In the genomic region with DNA sequence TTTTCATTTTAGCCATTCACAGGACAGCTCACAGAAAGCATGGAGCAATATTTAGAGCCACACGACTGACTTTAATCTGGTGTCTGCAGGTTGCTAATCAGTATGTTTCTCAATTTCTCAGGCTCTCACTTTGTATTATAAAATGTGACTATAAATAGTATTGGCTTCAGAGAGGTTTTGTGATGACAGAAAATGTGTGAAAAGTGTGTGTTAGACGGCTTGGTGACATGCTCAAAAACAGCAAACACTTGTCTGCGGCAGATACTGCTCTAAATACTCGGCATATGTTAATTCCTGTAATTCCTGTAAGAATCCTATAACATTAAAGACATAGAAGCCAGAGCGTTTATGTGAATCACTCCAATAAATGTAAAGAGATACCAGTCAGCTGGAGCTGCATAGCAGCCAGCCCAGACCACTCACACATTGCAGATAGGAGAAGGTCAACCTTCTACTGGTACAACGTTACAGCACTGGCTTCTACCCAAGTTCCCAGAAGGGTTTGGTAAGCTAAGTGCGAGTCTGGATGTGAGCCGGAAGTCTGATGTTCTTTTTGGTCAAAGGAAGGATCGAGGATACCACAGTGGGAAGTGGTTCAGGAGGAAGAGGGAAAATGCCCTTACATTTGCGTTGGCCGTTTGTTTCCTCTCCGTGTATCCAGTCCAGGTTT, we compare ENCODE assay signal across 9 mouse cellular contexts. TPM values are rescaled to one million over a fixed set of nuclear protein-coding genes. Genes with fewer than 3 reads are reported as not detected.
DNase-seq lines count a peak whose midpoint lies in the region; ATAC-seq and TF ChIP-seq lines count a peak whose summit lies in the region.
"Had no signal": no experiment of that assay in that cellular context is flagged by ENCODE, and none has a peak within 500 bp of the region (broad histone marks: within the 10 kb centered on the region; RNA-seq: fewer than 3 reads in every experiment).

No protein-coding gene starts in this region.

- no peaks in the 10 kb centered on the region for H3K27me3 ChIP-seq in heart, embryonic 12.5 days (replicated peaks)
- no peaks in the 10 kb centered on the region for H3K27me3 ChIP-seq in neural tube, embryonic 12.5 days (replicated peaks)
- no peaks in the 10 kb centered on the region for H3K27me3 ChIP-seq in hindbrain, postnatal 0 days (ENCODE audit: insufficient read depth, low read length)
- no peaks in the 10 kb centered on the region for H3K27me3 ChIP-seq in stomach, embryonic 14.5 days (ENCODE audit: control insufficient read depth, insufficient read depth, low read length)
- H3K27me3 ChIP-seq: CH12.LX had no signal

- H3K27ac ChIP-seq in heart, embryonic 12.5 days (ENCODE audit: poor library complexity, severe bottlenecking) = peak overlapping the region; percentile 24
- H3K27ac ChIP-seq in neural tube, embryonic 12.5 days = no peak overlapping the region
- peak overlapping the region; percentile 68; the same call in 1 of the 2 replicates for H3K27ac ChIP-seq in hindbrain, postnatal 0 days
- peak overlapping the region; percentile 3; the same call in 1 of the 2 replicates for H3K27ac ChIP-seq in stomach, embryonic 14.5 days (ENCODE audit: low read length)

- no peak for DNase-seq in heart, postnatal 25 days (ENCODE audit: low spot score)
- no peak for DNase-seq in neural tube, embryonic 10.5 days (ENCODE audit: extremely low spot score, low spot score)
- no peak for DNase-seq in hindbrain, postnatal 0 days (ENCODE audit: low spot score)
- no peak for DNase-seq in adipocyte (ENCODE audit: low spot score)
- DNase-seq in left cerebral cortex, postnatal 10 days (ENCODE audit: extremely low spot score in 1 of 2, low spot score in 2 of 2) = no peak

- TF ChIP-seq CTCF in hindbrain, postnatal 0 days (IDR thresholded peaks at IDR 0.05; ENCODE audit: low read depth) = no peak

- intact Hi-C loops in heart, postnatal 25 days (cut with DNase I) = loop anchor here (5.0 kb wide), 2 partner anchors 59 to 261 kb away; a partner anchor contains a TSS
- intact Hi-C loops in left cerebral cortex, postnatal 10 days (cut with DNase I) = loop anchor here (5.0 kb wide), 2 partner anchors 99 to 434 kb away; no protein-coding TSS in a partner anchor

- peak overlapping the region; percentile 32 for H3K4me2 ChIP-seq in heart, embryonic 12.5 days
- peak overlapping the region; percentile 62; the same call in 1 of the 2 replicates for H3K4me2 ChIP-seq in neural tube, embryonic 12.5 days (replicated peaks)
- 0 out of 2 replicates have a peak overlapping the region, but pooled peaks have one; percentile 60 for H3K4me2 ChIP-seq in hindbrain, postnatal 0 days (ENCODE audit: low read depth, low read length)
- 0 out of 2 replicates have a peak overlapping the region, but pooled peaks have one; percentile 13 for H3K4me2 ChIP-seq in stomach, embryonic 14.5 days (replicated peaks; ENCODE audit: low read depth, low read length)

- WGBS in heart, embryonic 12.5 days = 51% methylated on average over 12 of the region's 12 CpGs
- WGBS in neural tube, embryonic 12.5 days = 78% methylated on average over 12 of the region's 12 CpGs
- 56% methylated on average over 12 of the region's 12 CpGs for WGBS in hindbrain, postnatal 0 days
- 52% methylated on average over 12 of the region's 12 CpGs for WGBS in stomach, embryonic 14.5 days

- ATAC-seq in heart, embryonic 12.5 days (ENCODE audit: insufficient number of reproducible peaks, low FRiP score) = no peak
- no peak for ATAC-seq in neural tube, embryonic 12.5 days (ENCODE audit: low FRiP score, low read depth)
- ATAC-seq in hindbrain, postnatal 0 days = no peak
- ATAC-seq in stomach, embryonic 14.5 days (ENCODE audit: insufficient number of reproducible peaks, insufficient read depth, low FRiP score, low read depth) = 0 out of 2 replicates have a peak, but pooled peaks have one; percentile 5

- H3K9me3 ChIP-seq in heart, embryonic 12.5 days (replicated peaks) = no peaks in the 10 kb centered on the region
- H3K9me3 ChIP-seq in neural tube, embryonic 12.5 days = no peaks in the 10 kb centered on the region
- no peaks in the 10 kb centered on the region for H3K9me3 ChIP-seq in hindbrain, postnatal 0 days (ENCODE audit: low read length)
- no peaks in the 10 kb centered on the region for H3K9me3 ChIP-seq in stomach, embryonic 14.5 days (ENCODE audit: control insufficient read depth, low read depth, low read length)

- H3K9ac ChIP-seq in heart, embryonic 12.5 days = no peak overlapping the region
- no peak overlapping the region for H3K9ac ChIP-seq in neural tube, embryonic 12.5 days
- H3K9ac ChIP-seq in hindbrain, postnatal 0 days (replicated peaks; ENCODE audit: low read length) = no peak overlapping the region
- no peak overlapping the region for H3K9ac ChIP-seq in stomach, embryonic 14.5 days (replicated peaks; ENCODE audit: low read depth, low read length)

- peaks cover 5% of the 10 kb centered on the region for H3K36me3 ChIP-seq in heart, embryonic 12.5 days
- peaks cover 13% of the 10 kb centered on the region; the same call in 1 of the 2 replicates for H3K36me3 ChIP-seq in neural tube, embryonic 12.5 days
- H3K36me3 ChIP-seq in hindbrain, postnatal 0 days (ENCODE audit: insufficient read depth, low read length) = no peaks in the 10 kb centered on the region
- H3K36me3 ChIP-seq in stomach, embryonic 14.5 days (ENCODE audit: control insufficient read depth, insufficient read depth, low read length) = no peaks in the 10 kb centered on the region

- H3K4me3 ChIP-seq in heart, embryonic 12.5 days = no peak overlapping the region
- H3K4me3 ChIP-seq in neural tube, embryonic 12.5 days = no peak overlapping the region
- H3K4me3 ChIP-seq in hindbrain, postnatal 0 days (ENCODE audit: low read length) = no peak overlapping the region
- H3K4me3 ChIP-seq in stomach, embryonic 14.5 days (ENCODE audit: low read depth, low read length) = no peak overlapping the region

- H3K4me1 ChIP-seq in heart, embryonic 12.5 days (replicated peaks) = peaks cover 38% of the 10 kb centered on the region
- peaks cover 53% of the 10 kb centered on the region for H3K4me1 ChIP-seq in neural tube, embryonic 12.5 days
- 0 out of 2 replicates have a peak, but pooled peaks cover 2% of the 10 kb centered on the region for H3K4me1 ChIP-seq in hindbrain, postnatal 0 days (ENCODE audit: insufficient read depth, low read length)
- peaks cover 5% of the 10 kb centered on the region; the same call in 1 of the 2 replicates for H3K4me1 ChIP-seq in stomach, embryonic 14.5 days (ENCODE audit: control insufficient read depth, insufficient read depth, low read length)

RNA-seq across cellular contexts. Expression of a gene that starts 1.2 kb away (rescaled TPM):
- polyA plus RNA-seq in heart, embryonic 12.5 days (2016; fragmentation: Nextera tagmentation; extraction: Ambion mirVana) = 11.8 and 12.8 TPM in 2 replicates
- 1 to 10 TPM; 5.8 to 6.1 TPM for total RNA-seq in heart, postnatal 25 days (2021)
- polyA plus RNA-seq in neural tube, embryonic 12.5 days (2016; fragmentation: Nextera tagmentation; extraction: Ambion mirVana) = 35.6 and 37.8 TPM in 2 replicates
- 21.6 and 23.3 TPM in 2 replicates for total RNA-seq in hindbrain, postnatal 0 days (2014; rRNA removed)
- 16.8 and 17.1 TPM in 2 replicates for polyA plus RNA-seq in hindbrain, postnatal 0 days (2015; fragmentation: Nextera tagmentation; extraction: Ambion mirVana)
- polyA plus RNA-seq in stomach, embryonic 14.5 days (2014; fragmentation: Nextera tagmentation; extraction: Ambion mirVana) = 9.2 and 11.1 TPM in 2 replicates
- 10 to 100 TPM; 13.2 to 13.5 TPM for total RNA-seq in left cerebral cortex, postnatal 10 days (2021)

RNA-seq across cellular contexts. Expression of a gene that starts 7.8 kb away (rescaled TPM):
- 4.7 and 5.2 TPM in 2 replicates for polyA plus RNA-seq in heart, embryonic 12.5 days (2016; fragmentation: Nextera tagmentation; extraction: Ambion mirVana)
- 1 to 10 TPM; 1.4 to 2.4 TPM for total RNA-seq in heart, postnatal 25 days (2021)
- 42.6 TPM in 2 replicates for polyA plus RNA-seq in neural tube, embryonic 12.5 days (2016; fragmentation: Nextera tagmentation; extraction: Ambion mirVana)
- total RNA-seq in hindbrain, postnatal 0 days (2014; rRNA removed) = 3.8 and 4.3 TPM in 2 replicates
- polyA plus RNA-seq in hindbrain, postnatal 0 days (2015; fragmentation: Nextera tagmentation; extraction: Ambion mirVana) = 5.7 and 6.7 TPM in 2 replicates
- polyA plus RNA-seq in stomach, embryonic 14.5 days (2014; fragmentation: Nextera tagmentation; extraction: Ambion mirVana) = 2.4 TPM in 2 replicates
- total RNA-seq in left cerebral cortex, postnatal 10 days (2021) = 1 to 10 TPM; 5.5 to 6.2 TPM
